Mouse (Mus musculus) limb, embryonic 14.5 days (tissue): ENCODE data around the gene Sf3b2. TPM values are rescaled to one million over a fixed set of nuclear protein-coding genes. Genes with fewer than 3 reads are reported as not detected.

Source experiments
- ATAC-seq: fragments of 200-750 bp; cut with Nextera tagmentation; 2 replicates; pipeline ENCODE4 v1.8.0; 2017; ENCODE audit warnings: low read depth, moderate number of reproducible peaks, moderate TSS enrichment; ENCODE audit not compliant: low FRiP score
- DNase-seq: peaks from one replicate; pipeline ENCODE4 v3.0.0-alpha.2; 2015; ENCODE audit warnings: low spot score
- H3K27ac ChIP-seq: fragments of 300-500 bp; sonication (generic); replicated peaks from 2 replicates; pipeline ENCODE4 v1.5.1; 2014; ENCODE audit warnings: low read depth, mild to moderate bottlenecking, low read length, moderate library complexity, mixed read lengths
- H3K27me3 ChIP-seq: fragments of 300-500 bp; sonication (generic); 2 replicates; pipeline ENCODE4 v1.6.1; 2014; ENCODE audit warnings: low read length, mixed read lengths; ENCODE audit not compliant: control insufficient read depth, insufficient read depth
- H3K36me3 ChIP-seq: fragments of 300-500 bp; sonication (generic); 2 replicates; pipeline ENCODE4 v1.6.1; 2014; ENCODE audit warnings: mild to moderate bottlenecking, low read length, moderate library complexity, mixed read lengths; ENCODE audit not compliant: control insufficient read depth, insufficient read depth
- H3K4me1 ChIP-seq: fragments of 300-500 bp; sonication (generic); 2 replicates; pipeline ENCODE4 v1.6.1; 2014; ENCODE audit warnings: antibody characterized with exemption, low read length, mixed read lengths; ENCODE audit not compliant: control insufficient read depth, insufficient read depth
- H3K4me2 ChIP-seq: fragments of 300-500 bp; sonication (generic); replicated peaks from 2 replicates; pipeline ENCODE4 v1.6.1; 2014; ENCODE audit warnings: low read depth, mild to moderate bottlenecking, low read length, moderate library complexity; ENCODE audit not compliant: severe bottlenecking
- H3K4me3 ChIP-seq: fragments of 300-500 bp; sonication (generic); replicated peaks from 2 replicates; pipeline ENCODE4 v1.5.1; 2014; ENCODE audit warnings: low read length
- H3K9ac ChIP-seq: fragments of 300-500 bp; sonication (generic); 2 replicates; pipeline ENCODE4 v1.6.1; 2014; ENCODE audit warnings: mild to moderate bottlenecking, low read depth, low read length, moderate library complexity; ENCODE audit not compliant: severe bottlenecking
- H3K9me3 ChIP-seq: fragments of 300-500 bp; sonication (generic); 2 replicates; pipeline ENCODE4 v1.6.1; 2016; ENCODE audit warnings: low read length; ENCODE audit not compliant: control insufficient read depth
- POLR2A ChIP-seq: fragments of 200-500 bp; IDR thresholded peaks from 2 replicates; pipeline ENCODE4 v1.8.0; 2012; ENCODE audit warnings: inconsistent platforms, mild to moderate bottlenecking, moderate library complexity, borderline replicate concordance; ENCODE audit not compliant: insufficient read depth, insufficient read length; ENCODE audit errors: extremely low read depth
- whole genome bisulfite sequencing: fragments of 180-500 bp; shearing (Covaris S2); extraction: QIAGEN DNeasy Blood & Tissue Kit; methylation state at CpG from one replicate; pipeline ENCODE4 v1.1.7; 2014; 5-methylcytosine and 5-hydroxymethylcytosine counted together
- polyA plus RNA-seq, 2 experiments: library from polyadenylated mRNA; depleted of rRNA in 1 of 2; stranded (reverse) in 1 of 2; unstranded in 1 of 2; fragments of >200 nt; fragmentation: Nextera tagmentation in 1 of 2; extraction: Ambion mirVana in 1 of 2; gene quantifications; 2 replicates each; pipeline versions ENCODE4 v1.2.1 to v1.2.3; 2012 to 2014

Gene Sf3b2
- polyA plus RNA-seq, 2 experiments: 174 to 289 TPM

GRCm38 (mm10) chr19:5278381-5278780 is 16.9 kb downstream of the Sf3b2 start:
- Histone ChIP-seq H3K27ac (no peak overlapping the region), H3K4me1 (peaks cover 4% of the 10 kb centered on the region; the same call in 1 of the 2 replicates), H3K27me3 (no peaks in the 10 kb centered on the region), H3K9me3 (no peaks in the 10 kb centered on the region), H3K4me2 (no peak overlapping the region), H3K9ac (no peak overlapping the region), H3K36me3 (peaks cover 85% of the 10 kb centered on the region), H3K4me3 (no peak overlapping the region)
- TF ChIP-seq POLR2A: no peak
- no peak for ATAC-seq
- DNase-seq: no peak
- WGBS: 80% methylated on average over 8 of the region's 8 CpGs

GRCm38 (mm10) chr19:5277140-5277539 is 18.1 kb downstream of the Sf3b2 start:
- no peaks in the 10 kb centered on the region for H3K27me3 ChIP-seq
- ATAC-seq (no peak), DNase-seq (no peak)
- WGBS: 93% methylated on average over 3 of the region's 3 CpGs
- H3K9ac ChIP-seq: no peak overlapping the region
- H3K4me2 ChIP-seq: no peak overlapping the region
- no peak overlapping the region for H3K27ac ChIP-seq
- TF ChIP-seq POLR2A: no peak
- H3K9me3 ChIP-seq: no peaks in the 10 kb centered on the region
- H3K36me3 ChIP-seq: peaks cover 73% of the 10 kb centered on the region
- peaks cover 6% of the 10 kb centered on the region for H3K4me1 ChIP-seq
- no peak overlapping the region for H3K4me3 ChIP-seq

GRCm38 (mm10) chr19:5276531-5276930 is 18.7 kb downstream of the Sf3b2 start:
- H3K36me3 ChIP-seq: peaks cover 68% of the 10 kb centered on the region

GRCm38 (mm10) chr19:5275736-5276135 is 19.5 kb downstream of the Sf3b2 start:
- Histone ChIP-seq H3K27ac (no peak overlapping the region), H3K4me1 (peaks cover 15% of the 10 kb centered on the region), H3K4me3 (no peak overlapping the region), H3K36me3 (peaks cover 60% of the 10 kb centered on the region), H3K27me3 (no peaks in the 10 kb centered on the region), H3K4me2 (no peak overlapping the region), H3K9ac (no peak overlapping the region), H3K9me3 (no peaks in the 10 kb centered on the region)
- DNase-seq: no peak
- no peak for ATAC-seq
- TF ChIP-seq POLR2A: no peak
- 90% methylated on average over 5 of the region's 5 CpGs for WGBS

More at GRCm38 (mm10) chr19:5276531-5276930, 18.7 kb downstream of the Sf3b2 start:
- Histone ChIP-seq H3K9me3 (no peaks in the 10 kb centered on the region), H3K9ac (no peak overlapping the region), H3K27me3 (no peaks in the 10 kb centered on the region), H3K4me1 (peaks cover 12% of the 10 kb centered on the region), H3K4me2 (no peak overlapping the region), H3K27ac (no peak overlapping the region), H3K4me3 (no peak overlapping the region)
- DNase-seq (no peak), ATAC-seq (no peak)
- TF ChIP-seq POLR2A: no peak
- WGBS: 92% methylated on average over 2 of the region's 2 CpGs

- Histone ChIP-seq H3K4me1 (peaks cover 17% of the 10 kb centered on the region), H3K27ac (peak overlapping the region; percentile 89; the same call in 1 of the 2 replicates), H3K4me3 (no peak overlapping the region), H3K27me3 (no peaks in the 10 kb centered on the region), H3K4me2 (no peak overlapping the region), H3K9me3 (no peaks in the 10 kb centered on the region), H3K9ac (0 out of 2 replicates have a peak overlapping the region, but pooled peaks have one; percentile 16), H3K36me3 (peaks cover 52% of the 10 kb centered on the region)
- ATAC-seq (no peak), DNase-seq (no peak)
- no peak for TF ChIP-seq POLR2A
- 90% methylated on average over 13 of the region's 13 CpGs for WGBS
Observed at GRCm38 (mm10) chr19:5274641-5275040, 20.6 kb downstream of the Sf3b2 start.

GRCm38 (mm10) chr19:5273916-5274315 is 21.3 kb downstream of the Sf3b2 start:
- Histone ChIP-seq H3K9me3 (no peaks in the 10 kb centered on the region), H3K4me1 (peaks cover 17% of the 10 kb centered on the region), H3K4me2 (peak overlapping the region; percentile 69; the same call in 1 of the 2 replicates), H3K36me3 (peaks cover 44% of the 10 kb centered on the region), H3K27me3 (no peaks in the 10 kb centered on the region), H3K4me3 (no peak overlapping the region), H3K27ac (peak overlapping the region; percentile 89), H3K9ac (peak overlapping the region; percentile 21; the same call in 1 of the 2 replicates)
- 72% methylated on average over 4 of the region's 4 CpGs for WGBS
- no peak for TF ChIP-seq POLR2A
- DNase-seq (no peak), ATAC-seq (no peak)
